ENCODE assay signal across 18 mouse cellular contexts in genomic region chr15:86303876-86304275, GRCm38 (mm10).
"Had no signal": no experiment of that assay in that cellular context is flagged by ENCODE, and none has a peak within 500 bp of the region (broad histone marks: within the 10 kb centered on the region; RNA-seq: fewer than 3 reads in every experiment).

No protein-coding gene starts in this region.

- H3K36me3 ChIP-seq: lung, embryonic 15.5 days; stomach, embryonic 15.5 days had no signal

- H3K27me3 ChIP-seq: lung, embryonic 15.5 days; megakaryocyte, embryonic 14.5 days; midbrain, embryonic 13.5 days; neural tube, embryonic 12.5 days; stomach, embryonic 15.5 days had no signal

- H3K4me3 ChIP-seq: lung, embryonic 15.5 days; megakaryocyte, embryonic 14.5 days; midbrain, embryonic 13.5 days; neural tube, embryonic 12.5 days; stomach, embryonic 15.5 days had no signal

- H3K4me2 ChIP-seq: lung, embryonic 15.5 days; midbrain, embryonic 11.5 days; midbrain, embryonic 13.5 days; neural tube, embryonic 12.5 days; stomach, embryonic 15.5 days had no signal

- H3K4me1 ChIP-seq: lung, embryonic 15.5 days; midbrain, embryonic 13.5 days; neural tube, embryonic 12.5 days; stomach, embryonic 15.5 days had no signal

- H3K9me3 ChIP-seq: lung, embryonic 15.5 days; megakaryocyte, embryonic 14.5 days; midbrain, embryonic 13.5 days; neural tube, embryonic 12.5 days; stomach, embryonic 15.5 days had no signal

- DNase-seq: liver, postnatal 0 days; lung, adult 2 months; lung, postnatal 14 days; lung, postnatal 36 days; right cerebral cortex, postnatal 14 days; thymus, adult 2 months; thymus, postnatal 25 days; thymus, postnatal 4 days had no signal

- H3K9ac ChIP-seq: liver, postnatal 0 days; lung, embryonic 15.5 days; midbrain, embryonic 13.5 days; neural tube, embryonic 12.5 days; stomach, embryonic 15.5 days had no signal

- ATAC-seq: liver, postnatal 0 days; lung, postnatal 0 days; midbrain, embryonic 13.5 days; midbrain, embryonic 16.5 days had no signal

- H3K27ac ChIP-seq: lung, embryonic 15.5 days; macrophage; midbrain, embryonic 13.5 days; neural tube, embryonic 12.5 days; stomach, embryonic 15.5 days; stomach, postnatal 0 days had no signal
